Mouse (Mus musculus) bone marrow, adult 2 months (tissue): ENCODE results near the gene Rsu1. TPM values are rescaled to one million over a fixed set of nuclear protein-coding genes. Genes with fewer than 3 reads are reported as not detected.

Experiments
- H3K27ac ChIP-seq: fragments of 200-500 bp; 2 replicates; pipeline ENCODE4 v1.5.1; 2012; ENCODE audit warnings: low read depth, mild to moderate bottlenecking, control low read depth, inconsistent platforms, low read length; ENCODE audit not compliant: control insufficient read depth, poor library complexity, insufficient read depth
- H3K4me1 ChIP-seq: fragments of 200-500 bp; 2 replicates; pipeline ENCODE4 v1.6.1; 2011; ENCODE audit warnings: low read length; ENCODE audit not compliant: control insufficient read depth, insufficient read depth
- H3K4me3 ChIP-seq: fragments of 200-500 bp; replicated peaks from 2 replicates; pipeline ENCODE3; 2011; ENCODE audit warnings: mild to moderate bottlenecking, low read depth, low read length, control low read depth; ENCODE audit not compliant: control insufficient read depth
- CTCF ChIP-seq: fragments of 200-500 bp; IDR thresholded peaks from 2 replicates; pipeline ENCODE4 v1.5.1; 2011; ENCODE audit warnings: low read length, control low read depth; ENCODE audit not compliant: control insufficient read depth, insufficient read depth
- POLR2A ChIP-seq: fragments of 200-500 bp; IDR thresholded peaks from 2 replicates; pipeline ENCODE4 v1.6.1; 2011; ENCODE audit warnings: low read depth, mild to moderate bottlenecking, control low read depth, low read length, borderline replicate concordance; ENCODE audit not compliant: control insufficient read depth
- WGBS: fragments of 180-500 bp; shearing (Covaris S2); methylation state at CpG from one replicate; pipeline ENCODE4 v1.1.7; 2018; 5-methylcytosine and 5-hydroxymethylcytosine counted together
- polyA plus RNA-seq: library from polyadenylated mRNA; stranded (reverse); fragments of >200 nt; gene quantifications from 2 replicates; pipeline ENCODE4 v1.2.4, GENCODE M21; 2011; ENCODE audit warnings: low replicate concordance; ENCODE audit not compliant: missing spikeins, insufficient read depth, insufficient read length

Gene Rsu1
- polyA plus RNA-seq, 1 experiment, result 70.8 TPM

DNA sequence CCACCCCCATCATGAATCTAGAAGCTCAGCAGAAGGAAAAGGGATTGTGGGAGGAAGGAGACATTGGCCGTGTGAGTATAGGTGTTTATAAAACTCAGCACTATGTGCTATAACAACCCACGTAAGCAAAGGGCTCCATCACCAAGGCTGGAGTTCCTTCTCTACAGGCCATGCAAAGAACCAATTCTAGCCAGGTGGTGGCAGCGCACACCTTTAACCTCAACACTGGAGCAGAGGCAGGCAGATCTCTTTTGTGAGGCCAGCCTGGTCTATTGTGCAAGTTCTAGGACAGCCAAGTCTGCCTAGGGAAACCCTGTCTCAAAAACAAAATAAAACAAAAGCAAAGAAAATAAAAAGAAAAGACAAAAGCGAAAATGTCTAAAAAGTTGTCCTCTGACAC is 231.4 kb downstream of the Rsu1 start:
- H3K27ac ChIP-seq, result no peak overlapping the region
- WGBS, result 79% methylated on average over 4 of the region's 4 CpGs
- no peak overlapping the region for H3K4me3 ChIP-seq
- H3K4me1 ChIP-seq, result no peaks in the 10 kb centered on the region
- TF ChIP-seq CTCF (no peak), POLR2A (no peak)

- no peak overlapping the region for H3K4me3 ChIP-seq
- TF ChIP-seq POLR2A (no peak), CTCF (no peak)
- WGBS, result 59% methylated on average over 3 of the region's 3 CpGs
- H3K4me1 ChIP-seq, result no peaks in the 10 kb centered on the region
- no peak overlapping the region for H3K27ac ChIP-seq
These were observed 232.4 kb downstream of the Rsu1 start for GRCm38 (mm10) chr2:13038772-13039171.

Other genes with a start within 250 kb of the Rsu1 start
- 0.30 TPM in 1 of 2 replicates, not detected in the other for gene Cubn, start 220.4 kb upstream of the Rsu1 start, polyA plus RNA-seq